Mouse (Mus musculus) megakaryocyte, embryonic 14.5 days (primary cell): ENCODE data around the gene Gipc3.

Source experiments
- FLI1 ChIP-seq: IDR thresholded peaks from 2 replicates; pipeline ENCODE4 v1.6.1; 2012; ENCODE audit warnings: low read length, inconsistent platforms, mixed read lengths
- GATA1 ChIP-seq: IDR thresholded peaks from 3 replicates; pipeline ENCODE4 v1.6.1; 2012; ENCODE audit warnings: mixed read lengths, low read length, inconsistent platforms, borderline replicate concordance

GRCm38 (mm10) chr10:81375322-81375721 lies 32.3 kb upstream of the Gipc3 start:
- no peak for TF ChIP-seq GATA1
- no peak for TF ChIP-seq FLI1
